Mouse (Mus musculus) liver, embryonic 13.5 days (tissue): ENCODE measurements around the gene Myrfl. TPM values are rescaled to one million over a fixed set of nuclear protein-coding genes. Genes with fewer than 3 reads are reported as not detected.

Experiments used
- ATAC-seq: fragments of 200-750 bp; cut with Nextera tagmentation; 2 replicates; pipeline ENCODE4 v1.8.0; 2017; ENCODE audit warnings: low read depth, mild to moderate bottlenecking, moderate number of reproducible peaks, moderate library complexity
- DNase-seq: peaks from one replicate; pipeline ENCODE4 v3.0.0; 2022
- H3K27ac ChIP-seq: fragments of 300-500 bp; sonication (generic); 2 replicates; pipeline ENCODE4 v1.5.1; 2015; ENCODE audit warnings: moderate library complexity, mild to moderate bottlenecking, inconsistent platforms
- H3K27me3 ChIP-seq: fragments of 300-500 bp; sonication (generic); 2 replicates; pipeline ENCODE4 v1.6.1; 2015; ENCODE audit warnings: mild to moderate bottlenecking, inconsistent platforms
- H3K36me3 ChIP-seq: fragments of 300-500 bp; sonication (generic); 2 replicates; pipeline ENCODE4 v1.6.1; 2015; ENCODE audit warnings: mild to moderate bottlenecking, inconsistent platforms
- H3K4me1 ChIP-seq: fragments of 300-500 bp; sonication (generic); replicated peaks from 2 replicates; pipeline ENCODE4 v1.6.1; 2015; ENCODE audit warnings: inconsistent platforms
- H3K4me2 ChIP-seq: fragments of 300-500 bp; sonication (generic); 2 replicates; pipeline ENCODE4 v1.6.1; 2015; ENCODE audit warnings: inconsistent platforms, mild to moderate bottlenecking, moderate library complexity
- H3K4me3 ChIP-seq: fragments of 300-500 bp; sonication (generic); replicated peaks from 2 replicates; pipeline ENCODE4 v1.5.1; 2015; ENCODE audit warnings: mild to moderate bottlenecking, inconsistent platforms
- H3K9ac ChIP-seq: fragments of 300-500 bp; sonication (generic); 2 replicates; pipeline ENCODE4 v1.6.1; 2015; ENCODE audit warnings: mild to moderate bottlenecking, inconsistent platforms
- H3K9me3 ChIP-seq: fragments of 300-500 bp; sonication (generic); replicated peaks from 2 replicates; pipeline ENCODE4 v1.6.1; 2016; ENCODE audit warnings: inconsistent platforms
- WGBS: fragments of 180-500 bp; shearing (Covaris S2); methylation state at CpG from one replicate; pipeline ENCODE4 v1.1.7; 2015; ENCODE audit not compliant: insufficient replicate concordance; 5-methylcytosine and 5-hydroxymethylcytosine counted together
- polyA plus RNA-seq: library from polyadenylated mRNA; unstranded; fragments of >200 nt; fragmentation: Nextera tagmentation; extraction: Ambion mirVana; gene quantifications from 2 replicates; pipeline ENCODE4 v1.2.1, GENCODE M21; 2015

Gene Myrfl
- polyA plus RNA-seq, 1 experiment from 2014 or later = not detected

GRCm38 (mm10) chr10:116727702-116728298, 168.9 kb downstream of the Myrfl start:
- H3K4me3 ChIP-seq = no peak overlapping the region
- H3K4me1 ChIP-seq = no peaks in the 10 kb centered on the region
- 22% methylated on average over 14 of the region's 14 CpGs for whole genome bisulfite sequencing
- H3K27ac ChIP-seq = no peak overlapping the region
- H3K9me3 ChIP-seq = no peaks in the 10 kb centered on the region
- no peaks in the 10 kb centered on the region for H3K36me3 ChIP-seq
- H3K27me3 ChIP-seq = 0 out of 2 replicates have a peak, but pooled peaks cover 7% of the 10 kb centered on the region
- no peak overlapping the region for H3K9ac ChIP-seq
- peak overlapping the region; percentile 8; the same call in 1 of the 2 replicates for H3K4me2 ChIP-seq
- DNase-seq (no peak), ATAC-seq (no peak)

Other genes with a start within 250 kb of the Myrfl start
- 9.8 and 11.0 TPM in 2 replicates for gene Rab3ip, start 53.9 kb upstream of the Myrfl start, polyA plus RNA-seq
- gene Gm10271, start 75.7 kb upstream of the Myrfl start, polyA plus RNA-seq = not detected in 2 replicates
- 0.03 TPM in 1 of 2 replicates, not detected in the other for gene Best3, start 89.4 kb upstream of the Myrfl start, polyA plus RNA-seq
- 0.10 TPM in 1 of 2 replicates, not detected in the other for gene Lrrc10, start 148.4 kb upstream of the Myrfl start, polyA plus RNA-seq
- gene Cct2, start 166.9 kb upstream of the Myrfl start, polyA plus RNA-seq = 220 and 240 TPM in 2 replicates